Comparison of ENCODE assay signal across 22 mouse cellular contexts in genomic region chr12:79816241-79816640, GRCm38 (mm10).
DNase-seq lines count a peak whose midpoint lies in the region; ATAC-seq and TF ChIP-seq lines count a peak whose summit lies in the region.
"Had no signal": no experiment of that assay in that cellular context is flagged by ENCODE, and none has a peak within 500 bp of the region (broad histone marks: within the 10 kb centered on the region; RNA-seq: fewer than 3 reads in every experiment).

No protein-coding gene starts in this region.

- H3K4me3 ChIP-seq in forebrain, embryonic 10.5 days: no peak overlapping the region
- no peak overlapping the region for H3K4me3 ChIP-seq in forebrain, embryonic 14.5 days (ENCODE audit: low read depth, low read length)
- no peak overlapping the region for H3K4me3 ChIP-seq in midbrain, embryonic 10.5 days
- no peak overlapping the region for H3K4me3 ChIP-seq in midbrain, embryonic 16.5 days (ENCODE audit: low read depth, low read length)
- H3K4me3 ChIP-seq in intestine, embryonic 15.5 days (replicated peaks): no peak overlapping the region
- H3K4me3 ChIP-seq in intestine, postnatal 0 days (ENCODE audit: low read depth, low read length): no peak overlapping the region
- no peak overlapping the region for H3K4me3 ChIP-seq in gastrocnemius, adult 2 months
- H3K4me3 ChIP-seq: embryonic facial prominence, embryonic 10.5 days; embryonic facial prominence, embryonic 12.5 days; forebrain, embryonic 12.5 days; forebrain, embryonic 15.5 days had no signal

- H3K9ac ChIP-seq in forebrain, embryonic 14.5 days (ENCODE audit: low read length): no peak overlapping the region
- H3K9ac ChIP-seq in midbrain, embryonic 16.5 days (ENCODE audit: low read depth, low read length): no peak overlapping the region
- no peak overlapping the region for H3K9ac ChIP-seq in intestine, embryonic 15.5 days
- no peak overlapping the region for H3K9ac ChIP-seq in intestine, postnatal 0 days (ENCODE audit: low read depth, low read length)
- H3K9ac ChIP-seq: embryonic facial prominence, embryonic 12.5 days; forebrain, embryonic 12.5 days; forebrain, embryonic 15.5 days; forebrain, postnatal 0 days had no signal

- no peak for ATAC-seq in forebrain, embryonic 14.5 days
- ATAC-seq in midbrain, embryonic 16.5 days: no peak
- ATAC-seq in intestine, embryonic 15.5 days: peak; percentile 81
- ATAC-seq in intestine, postnatal 0 days: peak; percentile 58; the same call in 1 of the 2 replicates
- ATAC-seq in monocyte, adult 5-6 weeks (replicated peaks; ENCODE audit: insufficient number of reproducible peaks, low FRiP score, low TSS enrichment, poor library complexity, severe bottlenecking): no peak
- ATAC-seq: activated CD4-positive, CD25-positive, alpha-beta regulatory T cell, adult 4 months; forebrain, embryonic 15.5 days; forebrain, postnatal 0 days had no signal

- H3K4me2 ChIP-seq in forebrain, embryonic 14.5 days (ENCODE audit: low read length): no peak overlapping the region
- no peak overlapping the region for H3K4me2 ChIP-seq in midbrain, embryonic 16.5 days (ENCODE audit: low read length)
- no peak overlapping the region for H3K4me2 ChIP-seq in intestine, embryonic 15.5 days (replicated peaks)
- no peak overlapping the region for H3K4me2 ChIP-seq in intestine, postnatal 0 days (replicated peaks; ENCODE audit: low read depth)
- H3K4me2 ChIP-seq: embryonic facial prominence, embryonic 12.5 days; forebrain, embryonic 12.5 days; forebrain, embryonic 15.5 days had no signal

- peaks cover 69% of the 10 kb centered on the region for H3K4me1 ChIP-seq in forebrain, embryonic 10.5 days
- peaks cover 17% of the 10 kb centered on the region for H3K4me1 ChIP-seq in forebrain, embryonic 14.5 days (ENCODE audit: control insufficient read depth, insufficient read depth, low read length)
- peaks cover 60% of the 10 kb centered on the region for H3K4me1 ChIP-seq in midbrain, embryonic 10.5 days
- peaks cover 10% of the 10 kb centered on the region; the same call in 1 of the 2 replicates for H3K4me1 ChIP-seq in midbrain, embryonic 16.5 days (ENCODE audit: control insufficient read depth, insufficient read depth, low read length)
- H3K4me1 ChIP-seq in intestine, embryonic 15.5 days (replicated peaks): peaks cover 19% of the 10 kb centered on the region
- no peaks in the 10 kb centered on the region for H3K4me1 ChIP-seq in intestine, postnatal 0 days (replicated peaks; ENCODE audit: control insufficient read depth, insufficient read depth, low read length)

- peak overlapping the region; percentile 68 for H3K27ac ChIP-seq in forebrain, embryonic 10.5 days
- H3K27ac ChIP-seq in forebrain, embryonic 14.5 days (ENCODE audit: low read depth, low read length): no peak overlapping the region
- peak overlapping the region; percentile 29; the same call in 1 of the 2 replicates for H3K27ac ChIP-seq in midbrain, embryonic 10.5 days (replicated peaks)
- no peak overlapping the region for H3K27ac ChIP-seq in midbrain, embryonic 16.5 days (ENCODE audit: low read length)
- no peak overlapping the region for H3K27ac ChIP-seq in intestine, embryonic 15.5 days
- H3K27ac ChIP-seq in intestine, postnatal 0 days (ENCODE audit: low read depth, low read length): no peak overlapping the region
- no peak overlapping the region for H3K27ac ChIP-seq in gastrocnemius, adult 2 months
- H3K27ac ChIP-seq: embryonic facial prominence, embryonic 12.5 days; forebrain, embryonic 12.5 days; forebrain, embryonic 15.5 days had no signal

- no peaks in the 10 kb centered on the region for H3K36me3 ChIP-seq in forebrain, embryonic 10.5 days (replicated peaks)
- H3K36me3 ChIP-seq in forebrain, embryonic 14.5 days (ENCODE audit: control insufficient read depth, insufficient read depth, low read length): no peaks in the 10 kb centered on the region
- H3K36me3 ChIP-seq in midbrain, embryonic 10.5 days: no peaks in the 10 kb centered on the region
- H3K36me3 ChIP-seq in midbrain, embryonic 16.5 days (ENCODE audit: control insufficient read depth, insufficient read depth, low read length): no peaks in the 10 kb centered on the region
- H3K36me3 ChIP-seq in intestine, embryonic 15.5 days: no peaks in the 10 kb centered on the region
- no peaks in the 10 kb centered on the region for H3K36me3 ChIP-seq in intestine, postnatal 0 days (ENCODE audit: control insufficient read depth, insufficient read depth)
- H3K36me3 ChIP-seq: embryonic facial prominence, embryonic 10.5 days; embryonic facial prominence, embryonic 12.5 days; forebrain, embryonic 12.5 days; forebrain, embryonic 15.5 days had no signal

- no peak for DNase-seq in forebrain, embryonic 10.5 days (ENCODE audit: extremely low spot score, low spot score)
- DNase-seq in forebrain, embryonic 14.5 days (ENCODE audit: low spot score): no peak
- DNase-seq in midbrain, embryonic 10.5 days (ENCODE audit: low spot score): no peak
- no peak for DNase-seq in gastrocnemius, adult 2 months
- DNase-seq: adrenal gland, adult 8-10 months; adrenal gland, postnatal 14 days; adrenal gland, postnatal 36 days; cerebellum, adult 11-12 months; cerebellum, adult 2 months; cerebellum, adult 9-10 months; cerebellum, postnatal 10 days; cerebellum, postnatal 25 days; forebrain, postnatal 0 days had no signal

- 88% methylated on average over 4 of the region's 4 CpGs for WGBS in forebrain, embryonic 10.5 days
- WGBS in forebrain, embryonic 14.5 days: 92% methylated on average over 4 of the region's 4 CpGs
- WGBS in midbrain, embryonic 10.5 days: 90% methylated on average over 4 of the region's 4 CpGs
- WGBS in midbrain, embryonic 16.5 days: 85% methylated on average over 4 of the region's 4 CpGs
- 38% methylated on average over 4 of the region's 4 CpGs for WGBS in intestine, embryonic 15.5 days
- 37% methylated on average over 4 of the region's 4 CpGs for WGBS in intestine, postnatal 0 days

- H3K9me3 ChIP-seq in forebrain, embryonic 10.5 days: no peaks in the 10 kb centered on the region
- H3K9me3 ChIP-seq in forebrain, embryonic 14.5 days (replicated peaks; ENCODE audit: control insufficient read depth, low read length): no peaks in the 10 kb centered on the region
- no peaks in the 10 kb centered on the region for H3K9me3 ChIP-seq in midbrain, embryonic 10.5 days (replicated peaks)
- no peaks in the 10 kb centered on the region; the same call in 1 of the 2 replicates for H3K9me3 ChIP-seq in midbrain, embryonic 16.5 days (replicated peaks; ENCODE audit: control insufficient read depth, low read length, poor library complexity, severe bottlenecking)
- H3K9me3 ChIP-seq in intestine, embryonic 15.5 days: no peaks in the 10 kb centered on the region
- H3K9me3 ChIP-seq in intestine, postnatal 0 days (ENCODE audit: control insufficient read depth): no peaks in the 10 kb centered on the region
- H3K9me3 ChIP-seq: embryonic facial prominence, embryonic 10.5 days; embryonic facial prominence, embryonic 12.5 days; forebrain, embryonic 12.5 days; forebrain, embryonic 15.5 days had no signal

- H3K27me3 ChIP-seq in forebrain, embryonic 10.5 days (ENCODE audit: poor library complexity, severe bottlenecking): peaks cover 51% of the 10 kb centered on the region
- no peaks in the 10 kb centered on the region for H3K27me3 ChIP-seq in forebrain, embryonic 14.5 days (replicated peaks; ENCODE audit: control insufficient read depth, insufficient read depth, low read length)
- H3K27me3 ChIP-seq in midbrain, embryonic 10.5 days (ENCODE audit: low read depth, poor library complexity, severe bottlenecking): peaks cover 39% of the 10 kb centered on the region
- H3K27me3 ChIP-seq in midbrain, embryonic 16.5 days (ENCODE audit: control insufficient read depth, insufficient read depth, low read depth, low read length): no peaks in the 10 kb centered on the region
- no peaks in the 10 kb centered on the region for H3K27me3 ChIP-seq in intestine, embryonic 15.5 days (replicated peaks)
- no peaks in the 10 kb centered on the region for H3K27me3 ChIP-seq in intestine, postnatal 0 days (replicated peaks; ENCODE audit: control insufficient read depth, insufficient read depth, low read length)
- H3K27me3 ChIP-seq: embryonic facial prominence, embryonic 12.5 days; forebrain, embryonic 15.5 days had no signal

- TF ChIP-seq CTCF in intestine, postnatal 0 days (IDR thresholded peaks at IDR 0.05; ENCODE audit: low read depth): no peak
- no peak for TF ChIP-seq CTCF in gastrocnemius, adult 2 months (IDR thresholded peaks at IDR 0.05)

- intact Hi-C loops in gastrocnemius, adult 2 months (cut with DNase I): no loop called here

Comparison
In these comparisons a context has a peak if more than half of its experiments do, and no peak if none do; other contexts are left out.
1. H3K27ac ChIP-seq: peak in forebrain, embryonic 10.5 days (single experiment) and midbrain, embryonic 10.5 days (single experiment); none in forebrain, embryonic 14.5 days (single experiment), midbrain, embryonic 16.5 days (single experiment), intestine, embryonic 15.5 days (single experiment), intestine, postnatal 0 days (single experiment) and gastrocnemius, adult 2 months (single experiment).
2. ATAC-seq: peak in intestine, embryonic 15.5 days (single experiment) and intestine, postnatal 0 days (single experiment); none in forebrain, embryonic 14.5 days (single experiment), midbrain, embryonic 16.5 days (single experiment) and monocyte, adult 5-6 weeks (single experiment).